Mouse (Mus musculus) intestine, postnatal 0 days (tissue): ENCODE results near the gene Atg4a-ps. TPM values are rescaled to one million over a fixed set of nuclear protein-coding genes. Genes with fewer than 3 reads are reported as not detected.

Source experiments
- ATAC-seq: fragments of 200-750 bp; cut with Nextera tagmentation; 2 replicates; pipeline ENCODE4 v1.8.0; 2017; ENCODE audit warnings: mild to moderate bottlenecking, moderate TSS enrichment, moderate library complexity
- H3K27ac ChIP-seq: fragments of 300-500 bp; sonication (generic); 2 replicates; pipeline ENCODE4 v1.5.1; 2014; ENCODE audit warnings: mild to moderate bottlenecking, low read depth, low read length, moderate library complexity
- H3K27me3 ChIP-seq: fragments of 300-500 bp; sonication (generic); replicated peaks from 2 replicates; pipeline ENCODE4 v1.6.1; 2014; ENCODE audit warnings: low read length, mixed read lengths; ENCODE audit not compliant: control insufficient read depth, insufficient read depth
- H3K36me3 ChIP-seq: fragments of 300-500 bp; sonication (generic); 2 replicates; pipeline ENCODE4 v1.6.1; 2014; ENCODE audit warnings: mild to moderate bottlenecking, moderate library complexity; ENCODE audit not compliant: control insufficient read depth, insufficient read depth
- H3K4me1 ChIP-seq: fragments of 300-500 bp; sonication (generic); replicated peaks from 2 replicates; pipeline ENCODE4 v1.6.1; 2014; ENCODE audit warnings: antibody characterized with exemption, low read length, mixed read lengths; ENCODE audit not compliant: control insufficient read depth, insufficient read depth
- H3K4me2 ChIP-seq: fragments of 300-500 bp; sonication (generic); replicated peaks from 2 replicates; pipeline ENCODE4 v1.6.1; 2014; ENCODE audit warnings: low read depth, mild to moderate bottlenecking, moderate library complexity
- H3K4me3 ChIP-seq: fragments of 300-500 bp; sonication (generic); 2 replicates; pipeline ENCODE4 v1.5.1; 2014; ENCODE audit warnings: low read depth, low read length
- H3K9ac ChIP-seq: fragments of 300-500 bp; sonication (generic); 2 replicates; pipeline ENCODE4 v1.6.1; 2014; ENCODE audit warnings: mild to moderate bottlenecking, low read depth, low read length
- H3K9me3 ChIP-seq: fragments of 300-500 bp; sonication (generic); 2 replicates; pipeline ENCODE4 v1.6.1; 2016; ENCODE audit warnings: mixed run types; ENCODE audit not compliant: control insufficient read depth
- CTCF ChIP-seq: sonication (generic); IDR thresholded peaks from 2 replicates; pipeline ENCODE4 v1.5.1; 2016; ENCODE audit warnings: low read depth, mild to moderate bottlenecking, control low read depth, antibody characterized with exemption, moderate library complexity
- WGBS: fragments of 180-500 bp; shearing (Covaris S2); extraction: QIAGEN DNeasy Blood & Tissue Kit; methylation state at CpG from one replicate; pipeline ENCODE4 v1.1.7; 2014; 5-methylcytosine and 5-hydroxymethylcytosine counted together
- microRNA-seq: library from miRNA; unstranded; fragments of <30 nt; microRNA quantifications from one replicate; pipeline ENCODE4, GENCODE M21; 2016
- polyA plus RNA-seq: library from polyadenylated mRNA; unstranded; fragments of >200 nt; fragmentation: Nextera tagmentation; extraction: Ambion mirVana; gene quantifications from 2 replicates; pipeline ENCODE4 v1.2.1, GENCODE M21; 2015

The Atg4a-ps gene
- polyA plus RNA-seq, 1 experiment from 2014 or later = 0.26 TPM

GRCm38 (mm10) chr3:103606660-103607595 is 38.9 kb downstream of the Atg4a-ps start:
- no peak overlapping the region for H3K9ac ChIP-seq

GRCm38 (mm10) chr3:103606045-103606597 is 39.7 kb downstream of the Atg4a-ps start:
- WGBS = 89% methylated on average over 6 of the region's 6 CpGs
- Histone ChIP-seq H3K27me3 (no peaks in the 10 kb centered on the region), H3K36me3 (no peaks in the 10 kb centered on the region), H3K4me1 (no peaks in the 10 kb centered on the region), H3K9me3 (no peaks in the 10 kb centered on the region), H3K4me3 (no peak overlapping the region), H3K9ac (no peak overlapping the region), H3K27ac (no peak overlapping the region), H3K4me2 (no peak overlapping the region)
- TF ChIP-seq CTCF = no peak
- ATAC-seq = no peak

More at GRCm38 (mm10) chr3:103606660-103607595, 38.9 kb downstream of the Atg4a-ps start:
- ATAC-seq = no peak
- WGBS = 81% methylated on average over 13 of the region's 13 CpGs
- Histone ChIP-seq H3K4me2 (no peak overlapping the region), H3K36me3 (no peaks in the 10 kb centered on the region), H3K9me3 (no peaks in the 10 kb centered on the region), H3K27ac (no peak overlapping the region), H3K4me1 (no peaks in the 10 kb centered on the region), H3K4me3 (no peak overlapping the region), H3K27me3 (no peaks in the 10 kb centered on the region)
- no peak for TF ChIP-seq CTCF

- WGBS = 74% methylated on average over 1 of the region's 1 CpGs
- TF ChIP-seq CTCF = no peak
- Histone ChIP-seq H3K4me2 (no peak overlapping the region), H3K4me3 (no peak overlapping the region), H3K27ac (no peak overlapping the region), H3K9me3 (no peaks in the 10 kb centered on the region), H3K4me1 (no peaks in the 10 kb centered on the region), H3K9ac (no peak overlapping the region), H3K36me3 (no peaks in the 10 kb centered on the region), H3K27me3 (no peaks in the 10 kb centered on the region)
- no peak for ATAC-seq
Observed at GRCm38 (mm10) chr3:103601561-103601960, 44.3 kb downstream of the Atg4a-ps start.

- 53% methylated on average over 7 of the region's 7 CpGs for WGBS
- Histone ChIP-seq H3K4me2 (no peak overlapping the region), H3K36me3 (no peaks in the 10 kb centered on the region), H3K9me3 (no peaks in the 10 kb centered on the region), H3K4me3 (no peak overlapping the region), H3K4me1 (no peaks in the 10 kb centered on the region), H3K27me3 (no peaks in the 10 kb centered on the region), H3K9ac (no peak overlapping the region), H3K27ac (no peak overlapping the region)
- ATAC-seq = no peak
- no peak for TF ChIP-seq CTCF
Observed at GRCm38 (mm10) chr3:103601011-103601410, 44.9 kb downstream of the Atg4a-ps start.

GRCm38 (mm10) chr3:103597586-103597985 is 48.3 kb downstream of the Atg4a-ps start:
- no peak overlapping the region for H3K4me3 ChIP-seq
- no peaks in the 10 kb centered on the region for H3K36me3 ChIP-seq
- no peak for TF ChIP-seq CTCF
- no peak overlapping the region for H3K9ac ChIP-seq
- no peaks in the 10 kb centered on the region for H3K9me3 ChIP-seq
- 81% methylated on average over 4 of the region's 4 CpGs for WGBS
- H3K4me2 ChIP-seq = no peak overlapping the region
- no peaks in the 10 kb centered on the region for H3K27me3 ChIP-seq
- no peaks in the 10 kb centered on the region for H3K4me1 ChIP-seq
- no peak overlapping the region for H3K27ac ChIP-seq
- ATAC-seq = no peak

- H3K4me3 ChIP-seq = no peak overlapping the region
- ATAC-seq = no peak
- H3K4me1 ChIP-seq = no peaks in the 10 kb centered on the region
- TF ChIP-seq CTCF = no peak
- no peaks in the 10 kb centered on the region for H3K36me3 ChIP-seq
- no peak overlapping the region for H3K27ac ChIP-seq
- no peaks in the 10 kb centered on the region for H3K9me3 ChIP-seq
- no peak overlapping the region for H3K4me2 ChIP-seq
- no peaks in the 10 kb centered on the region for H3K27me3 ChIP-seq
- 87% methylated on average over 7 of the region's 7 CpGs for WGBS
- no peak overlapping the region for H3K9ac ChIP-seq
Observed at GRCm38 (mm10) chr3:103595271-103595810, 50.5 kb downstream of the Atg4a-ps start.

Small RNA genes lying within 50 kb of the gene (microRNA-seq; reads per million reads assigned to microRNA genes)
- not detected for gene Gm25325

Other genes with a start within 250 kb of the Atg4a-ps start
- 0.56 and 0.60 TPM in 2 replicates for gene Syt6, start 70.8 kb downstream of the Atg4a-ps start, polyA plus RNA-seq
- gene Olfml3, start 91.9 kb upstream of the Atg4a-ps start, polyA plus RNA-seq = 11.5 and 13.1 TPM in 2 replicates
- gene Gm10964, start 93.3 kb upstream of the Atg4a-ps start, polyA plus RNA-seq = not detected in 2 replicates
- 6.6 and 7.1 TPM in 2 replicates for gene Hipk1, start 145.5 kb upstream of the Atg4a-ps start, polyA plus RNA-seq
- 10.2 and 13.3 TPM in 2 replicates for gene Dclre1b, start 163.4 kb upstream of the Atg4a-ps start, polyA plus RNA-seq
- gene Ap4b1, start 163.5 kb upstream of the Atg4a-ps start, polyA plus RNA-seq = 12.6 and 12.9 TPM in 2 replicates
- 0.18 TPM in 1 of 2 replicates, not detected in the other for gene Gm43064, start 163.5 kb upstream of the Atg4a-ps start, polyA plus RNA-seq
- 27.1 and 31.6 TPM in 2 replicates for gene Bcl2l15, start 186.5 kb upstream of the Atg4a-ps start, polyA plus RNA-seq
- 1.5 TPM in 2 replicates for gene Ptpn22, start 213.7 kb upstream of the Atg4a-ps start, polyA plus RNA-seq